Mouse (Mus musculus): ENCODE measurements at regions not wholly inside any gene's neighbourhood (a gene's known extent, or its start where the extent isn't known, plus 50 kb on each side); places are given as distances from the start of the nearest gene placed in this dataset.
"Not testable (repeated sequence)": the region's sequence is repeated elsewhere in the genome, so short reads cannot be mapped to it uniquely, and the experiment has no call there.

- TF ChIP-seq CTCF, EP300 (IDR thresholded peaks at IDR 0.05; ENCODE audit: low read depth): not testable (repeated sequence)
Measured at GRCm38 (mm10) chr4:101363231-101363630, 55.8 kb upstream of the Ak4 start.
